Mouse (Mus musculus): ENCODE data around the gene Ghsr. TPM values are rescaled to one million over a fixed set of nuclear protein-coding genes. Genes with fewer than 3 reads are reported as not detected.

The Ghsr gene
- total RNA-seq, 2 experiments from 2014 or later = not detected

- intact Hi-C loops (cut with DNase I) = no loop called here
- no peak for DNase-seq
These were observed 35.3 kb downstream of the Ghsr start for GRCm38 (mm10) chr3:27406440-27406839.

DNA sequence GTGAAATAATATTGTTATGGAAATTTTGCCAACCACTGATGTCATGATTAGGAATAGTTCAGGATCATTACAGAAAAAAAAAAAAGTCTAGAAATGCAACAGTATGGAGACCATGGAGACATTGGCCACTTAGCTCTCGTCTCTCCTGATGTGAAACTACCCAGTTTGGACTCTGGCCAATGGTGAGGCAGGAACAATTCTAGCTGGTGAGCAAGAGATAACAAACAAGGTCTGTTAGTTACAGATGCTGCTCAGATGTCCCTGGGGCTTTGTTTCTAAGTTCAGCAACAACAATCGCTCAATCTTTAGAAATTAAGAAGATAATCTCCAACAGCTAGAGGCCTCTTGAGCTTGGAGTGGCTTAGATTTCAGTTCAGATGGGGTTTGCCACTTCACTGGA, 37.4 kb downstream of the Ghsr start:
- no peak for DNase-seq
- intact Hi-C loops (cut with DNase I) = no loop called here

DNA sequence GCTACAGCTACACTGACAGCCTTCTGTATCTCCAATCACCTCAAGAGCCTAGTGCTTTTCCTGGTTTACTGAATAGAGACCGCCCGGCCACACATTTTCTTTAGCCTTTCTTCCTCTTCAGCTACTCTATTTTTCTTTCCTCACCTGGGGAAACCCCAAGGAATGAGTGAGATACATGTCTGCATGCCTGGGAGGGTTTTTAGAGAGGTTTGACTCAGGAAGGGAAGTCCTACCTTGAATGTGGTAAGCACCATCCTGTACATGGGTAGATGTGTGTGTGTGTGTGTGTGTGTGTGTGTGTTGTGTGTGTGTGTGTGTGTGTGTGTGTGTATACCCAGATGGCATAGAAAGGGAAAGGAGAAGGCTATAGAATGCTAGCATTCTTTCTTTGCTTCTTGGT, 40.1 kb downstream of the Ghsr start:
- DNase-seq = no peak
- intact Hi-C loops (cut with DNase I) = no loop called here

DNA sequence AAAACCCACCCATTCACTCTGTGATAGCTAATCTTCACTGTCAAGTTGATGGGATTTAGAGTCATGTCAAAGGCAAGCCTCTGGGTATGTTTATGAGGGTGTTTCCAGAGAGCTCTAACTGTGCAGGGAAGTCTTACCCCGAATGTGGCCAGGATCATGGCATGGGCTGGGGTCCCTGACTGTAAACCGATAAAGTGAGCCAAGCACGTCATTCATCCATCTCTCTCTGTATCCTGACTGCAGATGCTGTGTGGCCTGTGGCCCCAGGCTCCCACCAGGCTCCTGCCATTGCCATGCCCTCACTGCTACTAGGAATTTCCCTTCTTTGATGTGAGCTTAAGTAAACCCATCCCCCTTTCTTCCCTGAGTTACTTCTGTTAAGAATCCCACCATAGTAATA, 42.4 kb downstream of the Ghsr start:
- DNase-seq = no peak
- intact Hi-C loops (cut with DNase I) = no loop called here

- intact Hi-C loops (cut with DNase I) = no loop called here
- DNase-seq = no peak
These were observed 45.6 kb downstream of the Ghsr start for GRCm38 (mm10) chr3:27416786-27417185.

DNA sequence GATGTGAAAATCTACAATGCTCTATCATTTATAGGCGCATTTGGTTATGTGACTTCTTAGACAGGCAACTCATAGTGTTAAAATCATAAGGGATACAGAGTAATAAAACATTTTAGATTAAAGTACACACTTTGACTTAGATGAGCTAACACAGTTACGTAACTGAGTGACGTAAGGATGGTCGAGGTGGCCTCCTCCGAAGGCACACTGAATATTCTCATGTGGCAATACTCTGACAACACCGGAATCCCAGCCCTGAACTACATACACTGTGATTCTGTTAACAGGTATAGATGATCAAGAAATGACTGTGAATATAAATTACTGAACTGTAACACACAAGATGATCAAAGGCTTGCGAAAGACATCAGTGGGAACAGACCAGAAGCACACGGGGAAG, 47.5 kb downstream of the Ghsr start:
- intact Hi-C loops (cut with DNase I) = no loop called here
- DNase-seq = no peak

- intact Hi-C loops (cut with DNase I) = no loop called here
- DNase-seq = no peak
These were observed 50.8 kb downstream of the Ghsr start for GRCm38 (mm10) chr3:27421980-27422379.

GRCm38 (mm10) chr3:27422521-27422920, 51.4 kb downstream of the Ghsr start:
- DNase-seq = no peak
- intact Hi-C loops (cut with DNase I) = no loop called here

DNA sequence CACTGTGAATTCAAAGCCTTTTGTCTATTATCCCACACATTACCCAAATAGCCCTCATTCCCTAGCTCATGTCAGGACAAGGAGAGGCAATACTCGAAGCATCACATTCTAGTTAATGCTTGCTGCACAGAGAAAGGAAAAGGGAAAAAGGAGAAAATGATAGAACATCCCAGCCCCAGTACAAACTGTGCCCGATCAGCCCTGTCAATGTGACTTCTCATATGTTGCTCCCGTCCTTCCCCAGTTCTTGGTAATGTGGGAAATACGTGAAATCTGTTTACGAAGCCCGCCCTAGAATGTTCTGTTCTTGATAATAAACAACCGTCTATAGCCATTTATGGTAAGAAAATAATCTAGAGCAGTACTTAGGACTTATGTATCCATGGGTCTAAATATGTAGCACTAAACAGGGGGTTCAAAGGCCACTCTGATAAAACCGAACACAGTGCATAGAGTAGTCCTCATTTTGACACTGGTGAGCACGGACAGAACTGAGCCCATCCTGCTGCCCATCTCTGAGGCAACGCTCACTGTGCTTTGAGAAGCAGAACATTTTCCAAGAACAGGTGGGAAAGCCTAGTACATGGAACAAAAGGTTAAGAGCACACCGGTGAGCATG, 53.0 kb downstream of the Ghsr start:
- DNase-seq = no peak
- intact Hi-C loops (cut with DNase I) = no loop called here

DNA sequence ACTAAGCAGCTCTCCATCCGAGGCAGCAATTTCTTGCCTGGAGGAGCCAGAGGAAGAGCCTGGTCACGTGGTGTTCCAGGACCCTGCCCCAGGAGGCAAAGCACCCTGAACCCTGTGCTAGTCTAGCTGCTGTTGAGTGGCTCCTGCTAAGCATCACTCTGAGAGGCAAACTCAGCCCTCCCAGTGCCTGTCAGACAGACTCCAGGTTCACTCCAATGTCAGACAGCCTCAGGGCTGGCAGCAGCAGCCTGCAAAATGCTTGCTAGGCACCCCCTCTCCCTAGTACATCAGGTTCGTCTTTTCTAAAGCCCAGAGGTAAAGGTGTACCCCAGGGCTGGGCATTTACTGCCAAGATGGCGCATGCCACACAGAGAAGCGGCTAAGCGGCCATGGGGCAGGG, 56.3 kb downstream of the Ghsr start:
- DNase-seq = no peak
- intact Hi-C loops (cut with DNase I) = no loop called here

Other genes starting within 250 kb of the Ghsr start
- gene Ect2, start 217.5 kb upstream of the Ghsr start, total RNA-seq (2021) = 1 to 10 TPM; 2.7 to 4.9 TPM
- 100 to 1,000 TPM; 165 to 174 TPM for gene Nceh1, start 188.4 kb upstream of the Ghsr start, total RNA-seq (2021)
- 10 to 100 TPM; 10.9 to 12.3 TPM for gene Tnfsf10, start 54.3 kb upstream of the Ghsr start, total RNA-seq (2021)